Mouse (Mus musculus) liver, postnatal 0 days (tissue): ENCODE data around the gene Selenom.

ENCODE experiments used
- CTCF ChIP-seq: sonication (generic); IDR thresholded peaks from 2 replicates; pipeline ENCODE4 v1.5.1; 2016; ENCODE audit warnings: antibody characterized with exemption, low read depth
- EP300 ChIP-seq: IDR thresholded peaks from 2 replicates; pipeline ENCODE4 v1.6.1; 2016; ENCODE audit warnings: antibody characterized with exemption, low read depth, mild to moderate bottlenecking

GRCm38 (mm10) chr11:3513291-3513690, 1.2 kb upstream of the Selenom start:
- TF ChIP-seq EP300 (no peak), CTCF (no peak)
